Mouse (Mus musculus) ES-E14 (cell line): ENCODE data around the gene Cic. TPM values are rescaled to one million over a fixed set of nuclear protein-coding genes. Genes with fewer than 3 reads are reported as not detected.

Experiments used
- DNase-seq: peaks from one replicate; pipeline ENCODE4 v3.0.0-alpha.2; 2013; ENCODE audit warnings: low read depth, low spot score
- H3K27ac ChIP-seq: 2 replicates; pipeline ENCODE4 v1.5.1; 2012; ENCODE audit warnings: low read depth, mild to moderate bottlenecking, low read length, moderate library complexity, mixed read lengths; ENCODE audit not compliant: poor library complexity, insufficient read depth, severe bottlenecking
- H3K36me3 ChIP-seq: 2 replicates; pipeline ENCODE4 v1.6.1; 2012; ENCODE audit warnings: mild to moderate bottlenecking, low read length, moderate library complexity, mixed read lengths; ENCODE audit not compliant: control insufficient read depth, poor library complexity, insufficient read depth, severe bottlenecking
- H3K4me1 ChIP-seq, 2 experiments: fragments of 150-350 bp in 1 of 2; sonication (generic) in 1 of 2; 2 replicates each; pipeline ENCODE4 v1.6.1; 2012; ENCODE audit warnings: low read length in 2 of 2, mild to moderate bottlenecking in 1 of 2, mixed read lengths in 1 of 2; ENCODE audit not compliant: control insufficient read depth in 2 of 2, insufficient read depth in 2 of 2, poor library complexity in 1 of 2
- H3K4me3 ChIP-seq, 2 experiments: fragments of 150-350 bp in 1 of 2; sonication (generic) in 1 of 2; 2 replicates each; pipeline ENCODE4 v1.5.1; 2012; ENCODE audit warnings: low read length in 2 of 2, low read depth in 1 of 2, mild to moderate bottlenecking in 1 of 2, mixed read lengths in 1 of 2; ENCODE audit not compliant: insufficient read depth in 1 of 2, poor library complexity in 1 of 2, severe bottlenecking in 1 of 2
- H3K9ac ChIP-seq: 2 replicates; pipeline ENCODE4 v1.6.1; 2012; ENCODE audit warnings: low read depth, mild to moderate bottlenecking, low read length, mixed read lengths; ENCODE audit not compliant: poor library complexity, insufficient read depth, severe bottlenecking
- H3K9me3 ChIP-seq: fragments of 150-350 bp; sonication (generic); 2 replicates; pipeline ENCODE4 v1.6.1; 2012; ENCODE audit warnings: low read depth, mild to moderate bottlenecking, low read length; ENCODE audit not compliant: control insufficient read depth, insufficient read depth
- CHD2 ChIP-seq: IDR thresholded peaks from 2 replicates; pipeline ENCODE4 v1.6.1; 2014; ENCODE audit warnings: mild to moderate bottlenecking, low read depth, low read length, inconsistent platforms
- HCFC1 ChIP-seq: IDR thresholded peaks from 2 replicates; pipeline ENCODE4 v1.6.1; 2012; ENCODE audit warnings: low read length, inconsistent platforms, borderline replicate concordance; ENCODE audit not compliant: insufficient read depth
- MAFK ChIP-seq: IDR thresholded peaks from 2 replicates; pipeline ENCODE4 v1.6.1; 2014; ENCODE audit warnings: mild to moderate bottlenecking, low read depth, low read length, inconsistent platforms; ENCODE audit not compliant: insufficient read depth
- ZC3H11A ChIP-seq: IDR thresholded peaks from 2 replicates; pipeline ENCODE4 v1.6.1; 2012; ENCODE audit warnings: low read depth, mild to moderate bottlenecking, inconsistent platforms, low read length, borderline replicate concordance
- ZNF384 ChIP-seq: IDR thresholded peaks from 2 replicates; pipeline ENCODE4 v1.6.1; 2012; ENCODE audit warnings: low read depth, low read length, inconsistent platforms
- in situ Hi-C, 2 experiments: fragments of 600-800 bp; cut with MboI; formaldehyde crosslinking; loops; one replicate each; pipeline ENCODE4 v1.15.1; 2025; ENCODE audit warnings: low sequenced_read_pairs in 2 of 2, inconsistent platforms in 1 of 2; ENCODE audit not compliant: unreplicated experiment in 2 of 2
- total RNA-seq: library from RNA; depleted of rRNA; stranded (reverse); fragments of 300-350 nt; gene quantifications from 2 replicates; pipeline ENCODE4 v1.2.3, GENCODE M21; 2012

Gene Cic
- total RNA-seq, 1 experiment = 72.4 TPM

DNA sequence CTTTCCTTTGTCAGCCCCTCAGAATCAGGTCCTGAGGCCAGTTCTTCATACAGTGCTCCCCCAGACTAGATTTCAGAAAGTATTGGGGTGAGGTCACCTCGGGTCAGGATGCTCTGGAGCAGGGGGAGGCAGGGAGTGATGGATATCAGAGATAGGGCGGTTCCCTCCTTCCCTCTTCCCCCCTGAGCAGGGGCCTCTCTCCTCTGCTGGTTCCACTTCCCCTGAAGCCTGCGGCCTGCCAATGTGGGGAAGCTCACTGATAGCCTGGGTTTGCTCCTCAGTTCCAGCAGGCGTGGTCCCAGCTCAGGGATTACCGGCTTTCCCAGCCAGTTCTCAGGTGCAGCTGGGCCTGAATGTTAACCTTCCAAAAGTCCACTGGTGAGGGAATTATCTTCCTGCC lies 16.1 kb downstream of the Cic start:
- H3K4me3 ChIP-seq = peak overlapping the region; percentile 82 to 95
- H3K27ac ChIP-seq = no peak overlapping the region
- no peak for DNase-seq
- H3K4me1 ChIP-seq = peaks cover 12 to 31% of the 10 kb centered on the region in 2 experiments; a peak in 2 of 4 replicates
- H3K9me3 ChIP-seq = no peaks in the 10 kb centered on the region
- H3K36me3 ChIP-seq = peaks cover 39% of the 10 kb centered on the region
- in situ Hi-C loops = no loop called here
- TF ChIP-seq ZNF384 = no peak
- no peak for TF ChIP-seq CHD2
- no peak for TF ChIP-seq MAFK
- TF ChIP-seq ZC3H11A = no peak
- TF ChIP-seq HCFC1 = no peak
- peak overlapping the region; percentile 96 for H3K9ac ChIP-seq

DNA sequence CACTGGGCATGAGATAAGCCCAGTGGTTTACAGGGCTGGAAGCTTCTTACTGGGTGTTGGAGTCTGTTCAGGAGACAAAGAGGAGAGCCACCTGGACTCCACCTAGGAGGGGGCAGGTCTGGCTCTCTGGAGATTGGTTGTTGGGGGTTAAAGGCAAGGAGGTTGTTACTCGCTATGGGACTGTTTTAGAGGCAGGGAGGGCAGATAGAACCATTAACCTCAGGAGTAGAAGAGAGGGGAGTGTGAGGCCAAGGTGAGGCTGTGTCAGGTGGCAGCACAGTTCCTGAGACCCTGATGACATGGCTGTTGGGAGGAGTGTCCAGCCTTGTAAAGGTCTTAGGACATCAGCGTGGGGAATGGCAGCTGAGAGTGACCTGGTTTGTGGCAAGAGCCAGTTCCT lies 16.7 kb downstream of the Cic start:
- H3K9me3 ChIP-seq = no peaks in the 10 kb centered on the region
- H3K27ac ChIP-seq = no peak overlapping the region
- peaks cover 12 to 31% of the 10 kb centered on the region in 2 experiments; a peak in 2 of 4 replicates for H3K4me1 ChIP-seq
- in situ Hi-C loops = no loop called here
- H3K36me3 ChIP-seq = peaks cover 45% of the 10 kb centered on the region
- DNase-seq = no peak
- no peak overlapping the region for H3K4me3 ChIP-seq
- no peak for TF ChIP-seq ZC3H11A
- no peak for TF ChIP-seq MAFK
- no peak for TF ChIP-seq CHD2
- no peak for TF ChIP-seq HCFC1
- TF ChIP-seq ZNF384 = no peak
- H3K9ac ChIP-seq = no peak overlapping the region

DNA sequence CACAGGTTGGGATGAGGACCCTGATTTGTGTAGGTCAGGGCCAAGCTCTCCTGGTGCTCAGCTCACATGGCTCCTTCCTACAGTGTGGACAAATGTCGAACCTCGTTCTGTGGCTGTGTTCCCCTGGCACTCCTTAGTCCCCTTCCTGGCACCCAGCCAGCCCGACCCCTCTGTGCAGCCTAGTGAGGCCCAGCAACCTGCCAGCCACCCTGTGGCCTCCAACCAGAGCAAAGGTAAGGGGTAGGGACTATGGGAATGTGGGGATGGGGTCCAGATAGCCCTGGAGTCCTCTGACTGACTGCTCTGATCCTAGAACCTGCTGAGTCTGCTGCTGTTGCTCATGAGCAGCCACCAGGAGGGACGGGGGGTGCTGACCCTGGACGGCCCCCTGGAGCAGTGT lies 17.3 kb downstream of the Cic start:
- H3K9me3 ChIP-seq = no peaks in the 10 kb centered on the region
- peaks cover 47% of the 10 kb centered on the region for H3K36me3 ChIP-seq
- H3K27ac ChIP-seq = no peak overlapping the region
- no peak for TF ChIP-seq HCFC1
- no peak for TF ChIP-seq ZNF384
- TF ChIP-seq MAFK = no peak
- TF ChIP-seq ZC3H11A = no peak
- no peak for TF ChIP-seq CHD2
- no peak for DNase-seq
- peaks cover 12 to 30% of the 10 kb centered on the region in 2 experiments; a peak in 2 of 4 replicates for H3K4me1 ChIP-seq
- in situ Hi-C loops = no loop called here
- no peak overlapping the region for H3K4me3 ChIP-seq
- H3K9ac ChIP-seq = no peak overlapping the region

DNA sequence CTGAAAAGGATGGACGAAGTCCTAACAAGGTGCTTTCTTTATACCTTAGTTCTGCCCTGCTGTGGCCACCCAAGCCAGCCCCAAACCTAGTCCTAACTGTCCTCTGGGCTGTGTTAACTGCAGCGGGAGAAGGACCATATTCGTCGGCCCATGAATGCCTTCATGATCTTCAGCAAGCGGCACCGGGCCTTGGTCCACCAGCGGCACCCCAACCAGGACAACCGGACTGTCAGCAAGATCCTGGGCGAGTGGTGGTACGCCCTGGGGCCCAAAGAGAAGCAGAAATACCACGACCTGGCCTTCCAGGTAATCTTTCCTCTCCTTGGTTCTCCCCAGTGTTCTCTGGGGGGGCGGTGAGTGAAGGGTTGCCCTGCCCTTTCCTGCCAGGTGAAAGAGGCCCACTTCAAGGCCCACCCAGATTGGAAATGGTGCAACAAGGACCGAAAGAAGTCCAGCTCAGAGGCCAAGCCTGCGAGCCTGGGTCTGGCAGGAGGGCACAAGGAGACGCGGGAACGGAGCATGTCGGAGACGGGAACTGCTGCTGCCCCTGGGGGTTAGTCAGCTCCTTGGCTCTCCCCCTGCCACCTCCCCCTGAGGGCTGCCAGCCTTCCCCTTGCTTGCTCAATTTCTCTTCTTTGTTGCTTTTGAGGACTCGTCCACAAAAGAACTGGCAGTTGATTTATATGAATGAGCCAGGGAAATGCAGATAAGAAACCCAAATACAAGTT lies 18.2 kb downstream of the Cic start:
- no peak for TF ChIP-seq ZNF384
- TF ChIP-seq ZC3H11A = no peak
- TF ChIP-seq CHD2 = no peak
- no peak for TF ChIP-seq MAFK
- TF ChIP-seq HCFC1 = no peak
- peaks cover 11 to 25% of the 10 kb centered on the region in 2 experiments; a peak in 2 of 4 replicates for H3K4me1 ChIP-seq
- no peak for DNase-seq
- peaks cover 53% of the 10 kb centered on the region for H3K36me3 ChIP-seq
- H3K9ac ChIP-seq = no peak overlapping the region
- no peak overlapping the region for H3K27ac ChIP-seq
- H3K9me3 ChIP-seq = no peaks in the 10 kb centered on the region
- in situ Hi-C loops = no loop called here
- H3K4me3 ChIP-seq = no peak overlapping the region
